Mouse (Mus musculus) CD4-positive, CD25-positive, alpha-beta regulatory T cell, adult 2 months (primary cell): ENCODE measurements around the gene Ostm1.

Experiments used
- DNase-seq: peaks from one replicate; pipeline ENCODE4 v3.0.0-alpha.2; 2012; ENCODE audit warnings: low read depth, low spot score

The Ostm1 gene

GRCm38 (mm10) chr10:42582566-42583110 is 984 bp upstream of the Ostm1 start:
- DNase-seq = no peak

GRCm38 (mm10) chr10:42583902-42584435 is 347 bp downstream of the Ostm1 start:
- DNase-seq = no peak

GRCm38 (mm10) chr10:42584436-42584983 is 888 bp downstream of the Ostm1 start:
- no peak for DNase-seq

- DNase-seq = no peak
Measured at GRCm38 (mm10) chr10:42585156-42585555, 1.5 kb downstream of the Ostm1 start.

GRCm38 (mm10) chr10:42585596-42586305 is 2.1 kb downstream of the Ostm1 start:
- DNase-seq = no peak

GRCm38 (mm10) chr10:42587961-42588750 is 4.5 kb downstream of the Ostm1 start:
- no peak for DNase-seq

GRCm38 (mm10) chr10:42589505-42589904 is 5.9 kb downstream of the Ostm1 start:
- no peak for DNase-seq

GRCm38 (mm10) chr10:42590261-42591184 is 6.9 kb downstream of the Ostm1 start:
- DNase-seq = no peak

- no peak for DNase-seq
Measured at GRCm38 (mm10) chr10:42591185-42591992, 7.8 kb downstream of the Ostm1 start.

GRCm38 (mm10) chr10:42591993-42592686 is 8.5 kb downstream of the Ostm1 start:
- no peak for DNase-seq

- no peak for DNase-seq
Measured at GRCm38 (mm10) chr10:42593201-42593600, 9.6 kb downstream of the Ostm1 start.

- no peak for DNase-seq
Measured at GRCm38 (mm10) chr10:42598615-42599014, 15.0 kb downstream of the Ostm1 start.

- DNase-seq = peak; percentile 53
Measured at GRCm38 (mm10) chr10:42601556-42601955, 17.9 kb downstream of the Ostm1 start.

GRCm38 (mm10) chr10:42604874-42605273 is 21.3 kb downstream of the Ostm1 start:
- DNase-seq = peak; percentile 49

GRCm38 (mm10) chr10:42606757-42607156 is 23.1 kb downstream of the Ostm1 start:
- DNase-seq = no peak

- no peak for DNase-seq
Measured at GRCm38 (mm10) chr10:42613075-42613474, 29.5 kb downstream of the Ostm1 start.

GRCm38 (mm10) chr10:42613639-42614381 is 30.2 kb downstream of the Ostm1 start:
- no peak for DNase-seq

- DNase-seq = no peak
Measured at GRCm38 (mm10) chr10:42614766-42615165, 31.1 kb downstream of the Ostm1 start.

GRCm38 (mm10) chr10:42618291-42618690 is 34.7 kb downstream of the Ostm1 start:
- DNase-seq = no peak
